Mouse (Mus musculus) heart, postnatal 0 days (tissue): Measurements from ENCODE around the gene 4930442H23Rik. TPM values are rescaled to one million over a fixed set of nuclear protein-coding genes. Genes with fewer than 3 reads are reported as not detected.
"Not testable (repeated sequence)": the region's sequence is repeated elsewhere in the genome, so short reads cannot be mapped to it uniquely, and the experiment has no call there.

Experiments
- ATAC-seq: fragments of 200-750 bp; cut with Nextera tagmentation; 2 replicates; pipeline ENCODE4 v1.8.0; 2017; ENCODE audit warnings: low read depth, moderate number of reproducible peaks, moderate library complexity; ENCODE audit not compliant: insufficient read depth
- DNase-seq: peaks from one replicate; pipeline ENCODE4 v3.0.0-alpha.2; 2016; ENCODE audit warnings: low spot score
- H3K27ac ChIP-seq: fragments of 300-500 bp; sonication (generic); 2 replicates; pipeline ENCODE4 v1.5.1; 2014; ENCODE audit warnings: low read depth, mild to moderate bottlenecking
- H3K27me3 ChIP-seq: fragments of 300-500 bp; sonication (generic); 2 replicates; pipeline ENCODE4 v1.6.1; 2014; ENCODE audit warnings: low read length, mixed read lengths; ENCODE audit not compliant: control insufficient read depth, insufficient read depth
- H3K36me3 ChIP-seq: fragments of 300-500 bp; sonication (generic); replicated peaks from 2 replicates; pipeline ENCODE4 v1.6.1; 2014; ENCODE audit warnings: low read length, mixed read lengths; ENCODE audit not compliant: control insufficient read depth, insufficient read depth
- H3K4me1 ChIP-seq: fragments of 300-500 bp; sonication (generic); 2 replicates; pipeline ENCODE4 v1.6.1; 2014; ENCODE audit warnings: antibody characterized with exemption; ENCODE audit not compliant: control insufficient read depth, insufficient read depth
- H3K4me2 ChIP-seq: fragments of 300-500 bp; sonication (generic); 2 replicates; pipeline ENCODE4 v1.6.1; 2014; ENCODE audit warnings: low read depth, mild to moderate bottlenecking, low read length, moderate library complexity
- H3K4me3 ChIP-seq: fragments of 300-500 bp; sonication (generic); 2 replicates; pipeline ENCODE4 v1.5.1; 2014; ENCODE audit warnings: low read depth, low read length
- H3K9ac ChIP-seq: fragments of 300-500 bp; sonication (generic); replicated peaks from 2 replicates; pipeline ENCODE4 v1.6.1; 2014; ENCODE audit warnings: low read depth, low read length, mixed read lengths
- H3K9me3 ChIP-seq: fragments of 300-500 bp; sonication (generic); replicated peaks from 2 replicates; pipeline ENCODE4 v1.6.1; 2016; ENCODE audit warnings: low read length; ENCODE audit not compliant: control insufficient read depth
- CTCF ChIP-seq: IDR thresholded peaks from 2 replicates; pipeline ENCODE4 v1.5.1; 2016; ENCODE audit warnings: antibody characterized with exemption, control low read depth, low read depth
- EP300 ChIP-seq: IDR thresholded peaks from 2 replicates; pipeline ENCODE4 v1.6.1; 2016; ENCODE audit warnings: antibody characterized with exemption, low read depth
- WGBS: fragments of 180-500 bp; shearing (Covaris S2); extraction: QIAGEN DNeasy Blood & Tissue Kit; methylation state at CpG from one replicate; pipeline ENCODE4 v1.1.7; 2014; 5-methylcytosine and 5-hydroxymethylcytosine counted together
- polyA plus RNA-seq: library from polyadenylated mRNA; unstranded; fragments of >200 nt; fragmentation: Nextera tagmentation; extraction: Ambion mirVana; gene quantifications from 2 replicates; pipeline ENCODE4 v1.2.1, GENCODE M21; 2015
- total RNA-seq: library from RNA; depleted of rRNA; stranded (reverse); fragments of >200 nt; gene quantifications from 2 replicates; pipeline ENCODE4 v1.2.3, GENCODE M21; 2014; ENCODE audit warnings: low replicate concordance

The 4930442H23Rik gene
- total and polyA plus RNA-seq, 2 experiments from 2014 or later: 0.12 TPM; not detected in 1

- 10% methylated on average over 20 of the region's 20 CpGs for WGBS
- H3K36me3 ChIP-seq: no peaks in the 10 kb centered on the region
- peak overlapping the region; percentile 26; the same call in 1 of the 2 replicates for H3K4me2 ChIP-seq
- H3K9ac ChIP-seq: no peak overlapping the region
- ATAC-seq (no peak), DNase-seq (no peak)
- no peaks in the 10 kb centered on the region for H3K9me3 ChIP-seq
- H3K27ac ChIP-seq: no peak overlapping the region
- peak overlapping the region; percentile 2; the same call in 1 of the 2 replicates for H3K4me3 ChIP-seq
- peaks cover 37% of the 10 kb centered on the region for H3K27me3 ChIP-seq
- TF ChIP-seq CTCF: no peak
- TF ChIP-seq EP300: no peak
- H3K4me1 ChIP-seq: peaks cover 13% of the 10 kb centered on the region
Measured at GRCm38 (mm10) chr10:81229735-81230437, 46.2 kb upstream of the 4930442H23Rik start.

- not testable (repeated sequence) for ATAC-seq, DNase-seq
- 59% methylated on average over 2 of the region's 2 CpGs for WGBS
Measured at GRCm38 (mm10) chr10:81223731-81224130, 40.1 kb upstream of the 4930442H23Rik start.

DNA sequence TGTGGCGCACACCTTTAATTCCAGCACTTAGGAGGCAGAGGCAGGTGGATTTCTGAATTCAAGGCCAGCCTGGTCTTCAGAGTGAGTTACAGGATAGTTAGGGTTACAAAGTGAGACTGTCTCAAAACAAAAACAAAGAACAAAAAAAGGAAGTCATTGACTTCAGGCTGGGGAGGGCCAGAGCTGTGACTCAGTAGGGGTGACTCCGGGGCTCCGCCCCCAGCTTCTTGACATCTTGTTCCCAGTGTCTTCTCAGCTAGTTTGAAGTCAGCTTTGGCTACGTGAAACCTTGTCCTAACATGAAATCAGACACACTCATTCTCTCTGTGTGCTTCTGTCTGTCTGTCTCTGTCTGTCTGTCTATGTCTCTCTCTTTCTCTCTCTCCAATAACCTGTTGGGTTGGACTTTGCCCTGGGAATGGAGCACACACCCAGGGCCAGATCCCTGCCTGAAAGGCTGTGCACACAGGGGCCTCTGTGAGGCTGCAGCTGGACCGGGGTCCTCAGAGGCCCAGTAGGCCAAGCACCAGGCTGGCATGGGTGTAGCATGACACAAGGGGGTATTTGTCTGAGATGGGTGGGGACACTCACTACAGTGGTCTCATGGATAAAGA is 37.9 kb upstream of the 4930442H23Rik start:
- no peaks in the 10 kb centered on the region for H3K27me3 ChIP-seq
- no peaks in the 10 kb centered on the region for H3K36me3 ChIP-seq
- H3K27ac ChIP-seq: no peak overlapping the region
- no peak overlapping the region for H3K4me2 ChIP-seq
- no peak overlapping the region for H3K9ac ChIP-seq
- WGBS: 75% methylated on average over 5 of the region's 5 CpGs
- TF ChIP-seq CTCF (no peak), EP300 (no peak)
- no peak overlapping the region for H3K4me3 ChIP-seq
- DNase-seq (no peak), ATAC-seq (no peak)
- H3K4me1 ChIP-seq: no peaks in the 10 kb centered on the region
- no peaks in the 10 kb centered on the region for H3K9me3 ChIP-seq

More at GRCm38 (mm10) chr10:81223731-81224130, 40.1 kb upstream of the 4930442H23Rik start:
- H3K27me3 ChIP-seq, H3K4me1 ChIP-seq, H3K27ac ChIP-seq, H3K9ac ChIP-seq, H3K4me2 ChIP-seq, H3K4me3 ChIP-seq, H3K36me3 ChIP-seq, H3K9me3 ChIP-seq: not testable (repeated sequence)

DNA sequence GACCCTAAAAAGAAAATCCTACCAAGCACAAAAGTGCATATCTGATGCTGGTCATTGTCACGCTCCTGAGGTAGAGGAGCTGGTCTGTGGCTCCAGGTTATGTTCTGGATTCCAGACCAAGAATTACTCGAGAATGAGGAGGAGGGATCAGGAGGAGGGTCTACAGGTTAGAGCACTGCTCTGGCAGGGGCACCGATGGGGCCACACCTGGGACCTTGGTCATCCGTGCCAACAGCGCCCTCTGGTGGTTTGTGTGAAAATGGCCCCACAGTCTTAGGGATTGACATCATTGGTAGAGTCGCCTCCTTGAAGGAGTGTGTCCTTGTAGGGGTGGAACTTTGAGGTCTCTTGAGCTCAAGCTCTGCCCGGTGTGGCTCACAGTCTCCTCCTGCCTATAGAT is 34.3 kb upstream of the 4930442H23Rik start:
- H3K4me2 ChIP-seq: no peak overlapping the region
- ATAC-seq (peak; percentile 64; the same call in 1 of the 2 replicates), DNase-seq (no peak)
- WGBS: 20% methylated on average over 7 of the region's 7 CpGs
- H3K9me3 ChIP-seq: no peaks in the 10 kb centered on the region
- no peaks in the 10 kb centered on the region for H3K27me3 ChIP-seq
- no peak overlapping the region for H3K9ac ChIP-seq
- H3K4me3 ChIP-seq: no peak overlapping the region
- peak; percentile 79 for TF ChIP-seq CTCF
- TF ChIP-seq EP300: no peak
- no peaks in the 10 kb centered on the region for H3K4me1 ChIP-seq
- no peak overlapping the region for H3K27ac ChIP-seq
- H3K36me3 ChIP-seq: no peaks in the 10 kb centered on the region

- not testable (repeated sequence) for DNase-seq, H3K27me3 ChIP-seq, ATAC-seq, H3K4me2 ChIP-seq, H3K36me3 ChIP-seq, H3K9me3 ChIP-seq, H3K9ac ChIP-seq, H3K27ac ChIP-seq, H3K4me3 ChIP-seq, H3K4me1 ChIP-seq
- 6% methylated on average over 1 of the region's 1 CpGs for WGBS
- peak; percentile 61 for TF ChIP-seq CTCF
Measured at GRCm38 (mm10) chr10:81217267-81217666, 33.6 kb upstream of the 4930442H23Rik start.

DNA sequence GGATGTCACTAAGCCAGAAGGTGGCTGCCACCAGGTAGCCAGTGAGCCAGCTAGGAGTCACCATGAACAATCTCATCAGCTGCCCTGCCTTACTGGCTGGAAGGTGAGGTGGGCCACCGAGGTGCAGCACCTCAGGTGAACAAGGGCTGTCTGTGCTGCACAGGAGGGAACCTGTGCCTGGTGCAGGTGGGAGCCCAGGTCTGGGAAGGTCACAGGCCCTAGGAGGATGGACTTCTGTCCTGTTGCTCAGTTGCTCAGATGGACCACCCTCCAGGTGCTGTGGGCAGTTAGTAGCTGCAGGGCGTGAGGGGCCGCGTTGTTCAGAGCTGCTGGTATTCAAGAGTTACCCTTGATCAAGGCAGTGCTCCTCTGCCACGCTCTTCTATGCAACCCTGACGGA is 33.2 kb upstream of the 4930442H23Rik start:
- WGBS: 79% methylated on average over 6 of the region's 6 CpGs

More for the DNA sequence above, 33.2 kb upstream of the 4930442H23Rik start:
- no peak for TF ChIP-seq EP300
- DNase-seq (no peak), ATAC-seq (no peak)
- H3K4me3 ChIP-seq: no peak overlapping the region
- H3K4me2 ChIP-seq: no peak overlapping the region
- no peaks in the 10 kb centered on the region for H3K36me3 ChIP-seq
- no peak overlapping the region for H3K27ac ChIP-seq
- H3K4me1 ChIP-seq: no peaks in the 10 kb centered on the region
- no peaks in the 10 kb centered on the region for H3K9me3 ChIP-seq
- no peaks in the 10 kb centered on the region for H3K27me3 ChIP-seq
- H3K9ac ChIP-seq: no peak overlapping the region
